Mouse (Mus musculus) kidney, embryonic 14.5 days (tissue): Measurements from ENCODE around the gene Gm10337. TPM values are rescaled to one million over a fixed set of nuclear protein-coding genes. Genes with fewer than 3 reads are reported as not detected.
A peak's percentile ranks its signal among the peaks of the same experiment; 100 is the strongest.

Experiments used
- ATAC-seq: fragments of 200-750 bp; cut with Nextera tagmentation; 2 replicates; pipeline ENCODE4 v1.8.0; 2017; ENCODE audit warnings: moderate number of reproducible peaks, mild to moderate bottlenecking, moderate TSS enrichment, moderate library complexity; ENCODE audit not compliant: low FRiP score, low TSS enrichment
- H3K27ac ChIP-seq: fragments of 300-500 bp; sonication (generic); 2 replicates; pipeline ENCODE4 v1.5.1; 2014; ENCODE audit warnings: low read depth, mild to moderate bottlenecking, low read length, moderate library complexity, mixed read lengths
- H3K27me3 ChIP-seq: fragments of 300-500 bp; sonication (generic); 2 replicates; pipeline ENCODE4 v1.6.1; 2014; ENCODE audit warnings: mild to moderate bottlenecking, low read length; ENCODE audit not compliant: control insufficient read depth, insufficient read depth
- H3K36me3 ChIP-seq: fragments of 300-500 bp; sonication (generic); 2 replicates; pipeline ENCODE4 v1.6.1; 2014; ENCODE audit warnings: low read length, mixed read lengths; ENCODE audit not compliant: control insufficient read depth, insufficient read depth
- H3K4me1 ChIP-seq: fragments of 300-500 bp; sonication (generic); 2 replicates; pipeline ENCODE4 v1.6.1; 2014; ENCODE audit warnings: low read length, mixed read lengths; ENCODE audit not compliant: control insufficient read depth, insufficient read depth
- H3K4me2 ChIP-seq: fragments of 300-500 bp; sonication (generic); replicated peaks from 2 replicates; pipeline ENCODE4 v1.6.1; 2014; ENCODE audit warnings: low read depth, mild to moderate bottlenecking, low read length
- H3K4me3 ChIP-seq: fragments of 300-500 bp; sonication (generic); 2 replicates; pipeline ENCODE4 v1.5.1; 2014; ENCODE audit warnings: mild to moderate bottlenecking, low read length
- H3K9ac ChIP-seq: fragments of 300-500 bp; sonication (generic); 2 replicates; pipeline ENCODE4 v1.6.1; 2014; ENCODE audit warnings: low read depth, mild to moderate bottlenecking, low read length, moderate library complexity
- H3K9me3 ChIP-seq: fragments of 300-500 bp; sonication (generic); 2 replicates; pipeline ENCODE4 v1.6.1; 2016; ENCODE audit warnings: low read length; ENCODE audit not compliant: control insufficient read depth
- WGBS: fragments of 180-500 bp; shearing (Covaris S2); extraction: QIAGEN DNeasy Blood & Tissue Kit; methylation state at CpG from one replicate; pipeline ENCODE4 v1.1.7; 2014; 5-methylcytosine and 5-hydroxymethylcytosine counted together
- polyA plus RNA-seq: library from polyadenylated mRNA; unstranded; fragments of >200 nt; fragmentation: Nextera tagmentation; extraction: Ambion mirVana; gene quantifications from 2 replicates; pipeline ENCODE4 v1.2.1, GENCODE M21; 2014

Gene Gm10337
- polyA plus RNA-seq, 1 experiment from 2014 or later, result not detected

DNA sequence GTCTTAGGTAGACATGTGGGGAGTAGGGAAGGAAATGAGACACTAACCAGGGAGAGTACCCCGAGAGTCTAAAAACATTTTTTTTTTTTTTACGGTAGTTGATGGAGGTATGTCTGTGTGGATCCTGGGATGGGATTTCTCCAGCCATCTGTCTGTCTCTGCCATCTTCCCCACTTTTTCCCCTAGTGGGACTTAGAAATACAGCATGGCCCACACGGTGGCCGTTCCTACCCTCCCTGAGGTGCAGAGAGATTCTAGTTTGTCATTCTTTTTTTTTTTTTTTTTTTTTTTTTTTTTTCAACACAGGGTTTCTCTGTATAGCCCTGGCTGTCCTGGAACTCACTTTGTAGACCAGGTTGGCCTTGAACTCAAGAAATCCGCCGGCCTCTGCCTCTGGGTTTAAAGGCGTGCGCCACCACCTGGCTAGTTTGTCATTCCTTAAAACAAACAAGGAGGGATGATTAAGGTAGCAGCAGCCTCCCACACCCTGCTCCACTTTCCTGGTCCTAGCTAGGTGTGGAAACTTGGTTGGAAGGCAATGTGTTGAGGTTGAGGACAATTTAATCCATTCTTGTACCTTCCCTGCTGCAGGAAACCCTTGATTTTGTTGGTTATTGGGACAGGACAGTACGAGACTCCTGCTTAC, 42.0 kb upstream of the Gm10337 start:
- no peak overlapping the region for H3K27ac ChIP-seq
- H3K9me3 ChIP-seq, result no peaks in the 10 kb centered on the region
- peaks cover 9% of the 10 kb centered on the region for H3K4me1 ChIP-seq
- 81% methylated on average over 9 of the region's 9 CpGs for WGBS
- H3K27me3 ChIP-seq, result no peaks in the 10 kb centered on the region
- no peak overlapping the region for H3K9ac ChIP-seq
- H3K36me3 ChIP-seq, result 0 out of 2 replicates have a peak, but pooled peaks cover 3% of the 10 kb centered on the region
- no peak overlapping the region for H3K4me3 ChIP-seq
- no peak for ATAC-seq
- H3K4me2 ChIP-seq, result no peak overlapping the region

DNA sequence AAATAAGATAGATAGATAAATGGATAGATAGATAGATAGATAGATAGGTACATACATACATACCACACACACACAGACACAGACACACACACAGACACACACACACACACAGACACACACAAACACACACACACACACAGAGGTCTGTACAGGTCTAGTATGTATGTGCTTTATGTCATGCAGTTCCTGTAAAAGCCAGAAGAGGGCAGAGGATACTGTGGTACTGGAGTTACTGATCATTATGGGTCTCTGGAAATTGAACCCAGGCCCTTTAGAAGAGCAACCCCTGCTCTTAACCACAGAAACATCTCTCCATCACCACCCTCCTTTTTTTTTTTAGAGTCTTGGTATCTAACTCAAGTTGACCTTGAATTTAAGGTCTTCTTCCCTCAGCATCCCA, 39.9 kb upstream of the Gm10337 start:
- Histone ChIP-seq H3K27me3 (no peaks in the 10 kb centered on the region), H3K4me3 (no peak overlapping the region)
- ATAC-seq, result no peak

DNA sequence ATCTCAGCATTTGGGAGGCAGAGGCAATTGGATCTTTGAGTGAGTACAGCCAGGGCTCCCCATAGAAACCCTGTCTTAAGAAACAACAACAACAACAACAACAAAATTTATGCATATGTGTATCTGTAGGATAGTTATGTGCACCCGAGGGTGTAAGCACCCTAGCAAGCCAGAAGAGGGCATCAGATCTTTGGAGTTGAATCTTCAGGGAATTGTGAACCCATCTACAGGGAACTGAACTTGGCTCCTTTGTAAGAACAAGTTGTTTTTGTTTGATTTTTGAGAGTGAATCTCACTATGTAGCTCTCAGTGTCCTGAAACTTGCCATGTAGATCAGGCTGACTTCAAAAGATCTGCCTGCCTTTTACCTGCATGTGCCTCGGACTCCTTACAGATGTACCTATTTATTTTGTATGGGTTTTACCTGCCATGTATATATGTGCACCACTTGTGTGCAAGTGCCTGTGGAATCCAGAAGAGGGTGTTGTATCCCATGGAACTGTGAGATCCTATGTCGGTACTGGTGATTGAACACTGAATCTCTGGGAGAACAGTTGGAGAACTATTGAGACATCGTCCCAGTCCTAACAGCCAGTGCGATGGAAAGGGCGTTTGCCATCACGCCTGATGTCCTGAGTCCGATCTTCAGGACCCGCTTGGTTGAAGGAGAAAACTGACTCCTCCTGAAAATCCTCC, 34.7 kb upstream of the Gm10337 start:
- peaks cover 11% of the 10 kb centered on the region; the same call in 1 of the 2 replicates for H3K4me1 ChIP-seq
- 92% methylated on average over 9 of the region's 9 CpGs for WGBS
- no peak overlapping the region for H3K4me2 ChIP-seq
- no peak overlapping the region for H3K4me3 ChIP-seq
- H3K36me3 ChIP-seq, result peaks cover 2% of the 10 kb centered on the region; the same call in 1 of the 2 replicates
- ATAC-seq, result no peak
- H3K9ac ChIP-seq, result no peak overlapping the region
- H3K27ac ChIP-seq, result no peak overlapping the region
- H3K27me3 ChIP-seq, result no peaks in the 10 kb centered on the region
- no peaks in the 10 kb centered on the region for H3K9me3 ChIP-seq

More for the DNA sequence above, 39.9 kb upstream of the Gm10337 start:
- no peaks in the 10 kb centered on the region for H3K9me3 ChIP-seq
- H3K4me1 ChIP-seq, result peaks cover 9% of the 10 kb centered on the region
- H3K36me3 ChIP-seq, result 0 out of 2 replicates have a peak, but pooled peaks cover 3% of the 10 kb centered on the region
- H3K4me2 ChIP-seq, result no peak overlapping the region
- H3K9ac ChIP-seq, result no peak overlapping the region
- no peak overlapping the region for H3K27ac ChIP-seq

DNA sequence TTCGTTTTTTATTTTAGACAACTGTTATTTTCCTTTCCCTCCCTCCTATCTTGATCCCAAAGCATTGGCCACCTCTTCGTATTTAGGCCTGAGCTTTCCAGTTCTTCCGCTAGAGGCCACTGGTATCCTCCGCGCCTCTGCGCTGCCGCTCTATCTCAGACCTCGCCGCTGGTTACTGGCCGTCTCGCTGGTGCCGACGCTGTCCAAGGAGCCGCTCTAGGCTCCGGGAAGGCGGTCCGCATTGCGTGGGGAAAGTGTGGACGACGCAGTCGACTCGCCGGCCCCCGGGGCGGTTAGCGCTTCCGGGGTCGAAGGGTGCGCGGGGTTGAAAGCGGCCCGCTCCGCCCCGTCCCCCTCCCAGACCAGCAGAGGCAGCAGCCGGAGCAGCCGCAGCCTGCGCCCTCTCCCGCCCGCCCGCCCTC, 33.3 kb upstream of the Gm10337 start, which contains the start of gene Pcbp2:
TSS of gene Pcbp2 (plus strand) at position 357 of the 422 bp plus-strand sequence.
- Histone ChIP-seq H3K27ac (peak within 1 kb of the TSS; percentile 99), H3K9ac (peak within 1 kb of the TSS; percentile 97), H3K36me3 (peaks cover 16% of the 10 kb centered on the region), H3K4me3 (peak within 1 kb of the TSS; percentile 93), H3K4me2 (peak within 1 kb of the TSS; percentile 53), H3K4me1 (peaks cover 11% of the 10 kb centered on the region; the same call in 1 of the 2 replicates), H3K9me3 (no peaks in the 10 kb centered on the region), H3K27me3 (no peaks in the 10 kb centered on the region)
- under 1% methylated on average over 27 of the region's 40 CpGs for WGBS
- peak; percentile 99 for ATAC-seq

DNA sequence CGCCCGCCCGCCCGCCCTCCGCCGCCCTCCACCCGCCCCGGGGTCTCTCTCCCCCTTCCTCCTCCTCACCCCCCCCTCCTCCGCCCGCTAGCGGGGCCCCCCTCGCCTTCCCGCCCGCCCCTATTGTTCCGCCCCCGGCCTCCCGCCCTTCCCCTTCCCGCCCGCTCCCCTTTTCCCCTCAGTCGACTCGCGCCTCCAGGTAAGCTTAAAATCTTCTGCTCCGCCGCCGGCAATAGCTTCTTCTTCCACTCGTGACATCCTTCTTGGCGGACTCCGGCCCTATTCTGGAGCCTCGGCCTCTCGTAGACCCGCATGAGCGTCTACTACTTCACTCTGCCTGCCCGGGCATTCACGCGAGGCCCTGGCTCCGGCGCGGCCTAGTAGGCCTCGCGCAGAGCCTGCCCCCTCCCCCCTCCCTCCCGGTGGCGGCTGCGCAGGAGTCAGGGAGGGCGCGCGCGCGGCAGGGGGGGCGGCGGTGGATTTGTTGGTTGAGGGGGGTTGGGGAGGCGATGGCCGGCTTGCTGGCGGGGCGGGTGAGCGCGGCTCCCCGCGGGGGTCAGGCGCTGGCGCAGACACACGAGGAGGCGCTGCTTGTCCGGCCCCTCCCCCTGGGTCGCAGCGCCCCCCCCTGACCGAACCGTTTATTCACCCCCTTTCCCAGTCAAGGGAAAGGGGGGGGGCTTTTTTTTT, 32.8 kb upstream of the Gm10337 start:
- peak overlapping the region; percentile 97 for H3K9ac ChIP-seq
- WGBS, result under 1% methylated on average over 30 of the region's 67 CpGs
- peaks cover 11% of the 10 kb centered on the region; the same call in 1 of the 2 replicates for H3K4me1 ChIP-seq
- peak overlapping the region; percentile 99 for H3K27ac ChIP-seq
- peak; percentile 70 for ATAC-seq
- H3K27me3 ChIP-seq, result no peaks in the 10 kb centered on the region
- peaks cover 21% of the 10 kb centered on the region for H3K36me3 ChIP-seq
- H3K4me3 ChIP-seq, result peak overlapping the region; percentile 93
- H3K9me3 ChIP-seq, result no peaks in the 10 kb centered on the region
- H3K4me2 ChIP-seq, result peak overlapping the region; percentile 53

DNA sequence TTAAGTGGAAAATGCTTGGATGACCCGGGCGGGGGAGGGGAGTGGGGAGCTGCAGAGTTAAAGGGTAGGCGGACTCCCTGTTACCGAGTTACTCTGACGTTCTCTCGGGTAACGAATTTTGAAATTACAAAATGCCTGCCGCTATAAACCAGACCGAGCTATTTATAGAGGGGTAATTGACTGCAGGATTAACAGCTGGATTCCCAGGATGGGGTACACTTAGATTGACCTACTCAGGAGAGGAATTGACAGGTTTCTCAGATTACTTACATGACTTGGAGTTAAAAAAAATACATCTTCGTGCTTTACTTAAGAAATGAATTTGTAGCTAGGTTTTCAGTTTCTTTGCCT, 32.3 kb upstream of the Gm10337 start:
- no peak; the same call in 1 of the 2 replicates for ATAC-seq
- Histone ChIP-seq H3K4me1 (peaks cover 11% of the 10 kb centered on the region; the same call in 1 of the 2 replicates), H3K9me3 (no peaks in the 10 kb centered on the region), H3K4me2 (peak overlapping the region; percentile 53), H3K27me3 (no peaks in the 10 kb centered on the region), H3K9ac (peak overlapping the region; percentile 97), H3K36me3 (peaks cover 26% of the 10 kb centered on the region), H3K27ac (peak overlapping the region; percentile 99), H3K4me3 (peak overlapping the region; percentile 93)
- 2% methylated on average over 10 of the region's 10 CpGs for WGBS

DNA sequence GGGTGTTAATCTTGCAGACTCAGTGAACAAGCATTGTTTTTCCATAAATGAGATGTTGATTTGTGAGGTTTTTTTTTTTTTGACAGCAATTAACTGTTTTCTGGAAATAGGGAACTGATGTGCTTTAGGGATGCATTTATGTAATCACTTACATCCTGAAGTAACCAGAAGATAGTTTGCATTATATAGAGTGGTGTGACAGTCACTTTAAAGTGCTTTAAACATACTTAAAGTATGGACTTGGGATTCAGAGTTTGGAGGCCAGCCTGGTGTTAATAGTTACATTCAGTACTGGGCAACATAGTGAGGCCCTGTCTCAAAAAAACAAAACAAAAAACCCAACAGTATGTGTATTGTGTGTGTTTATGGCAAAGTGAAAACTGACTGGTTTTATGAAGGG, 31.8 kb upstream of the Gm10337 start:
- Histone ChIP-seq H3K27me3 (no peaks in the 10 kb centered on the region), H3K4me3 (peak overlapping the region; percentile 93), H3K4me1 (peaks cover 11% of the 10 kb centered on the region; the same call in 1 of the 2 replicates), H3K27ac (no peak overlapping the region), H3K36me3 (peaks cover 31% of the 10 kb centered on the region), H3K9me3 (no peaks in the 10 kb centered on the region), H3K4me2 (peak overlapping the region; percentile 53), H3K9ac (peak overlapping the region; percentile 97; the same call in 1 of the 2 replicates)
- no peak for ATAC-seq

DNA sequence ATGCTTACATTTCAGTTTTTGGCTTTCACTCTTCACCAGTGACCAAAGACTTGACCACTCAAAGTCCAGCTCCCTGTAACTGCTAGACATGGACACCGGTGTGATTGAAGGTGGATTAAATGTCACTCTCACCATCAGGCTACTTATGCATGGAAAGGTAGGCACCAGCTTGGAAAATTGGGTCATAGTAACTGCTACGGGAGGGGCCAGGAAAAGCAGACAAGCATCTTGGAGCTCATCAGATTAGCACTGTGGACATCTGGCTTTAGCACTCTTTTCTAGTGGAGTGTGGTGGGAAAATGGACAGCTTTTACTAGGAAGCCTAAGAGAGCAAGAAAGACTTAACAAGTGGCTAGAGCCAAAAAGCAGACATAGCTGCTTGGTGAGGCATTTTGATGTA, 30.3 kb upstream of the Gm10337 start:
- 53% methylated on average over 2 of the region's 2 CpGs for WGBS
- H3K36me3 ChIP-seq, result peaks cover 45% of the 10 kb centered on the region
- H3K9me3 ChIP-seq, result no peaks in the 10 kb centered on the region
- H3K9ac ChIP-seq, result no peak overlapping the region
- no peak overlapping the region for H3K4me3 ChIP-seq
- H3K27ac ChIP-seq, result no peak overlapping the region
- no peak overlapping the region; the same call in 1 of the 2 replicates for H3K4me2 ChIP-seq
- no peaks in the 10 kb centered on the region for H3K27me3 ChIP-seq
- H3K4me1 ChIP-seq, result peaks cover 11% of the 10 kb centered on the region; the same call in 1 of the 2 replicates
- ATAC-seq, result no peak
